In genomic region chr7:109255506-109256352, GRCm38 (mm10) we compare ENCODE assay signal across 8 mouse cellular contexts.
A peak's percentile ranks its signal among the peaks of the same experiment; 100 is the strongest.
DNase-seq lines count a peak whose midpoint lies in the region; ATAC-seq lines count a peak whose summit lies in the region.

No protein-coding gene starts in this region.

- DNase-seq in ZHBTc4 (ENCODE audit: low read depth, low spot score), result peak; percentile 78
- DNase-seq in cerebellum, postnatal 14 days, result peak; percentile 73 to 82
- peak; percentile 57 for DNase-seq in gastrocnemius, postnatal 10 days
- peak; percentile 45 for DNase-seq in left cerebral cortex, postnatal 36 days (ENCODE audit: low spot score in 2 of 2)
- DNase-seq in spleen, adult 18-20 months, result peak; percentile 41 to 67

- no peaks in the 10 kb centered on the region for H3K27me3 ChIP-seq in intestine, embryonic 16.5 days (replicated peaks; ENCODE audit: control insufficient read depth, insufficient read depth, low read length)
- 0 out of 2 replicates have a peak, but pooled peaks cover 4% of the 10 kb centered on the region for H3K27me3 ChIP-seq in midbrain, embryonic 13.5 days

- H3K4me2 ChIP-seq in intestine, embryonic 16.5 days (ENCODE audit: low read depth, low read length), result peak overlapping the region; percentile 17; the same call in 1 of the 2 replicates
- H3K4me2 ChIP-seq in midbrain, embryonic 13.5 days (replicated peaks), result peak overlapping the region; percentile 39

- no peaks in the 10 kb centered on the region for H3K36me3 ChIP-seq in intestine, embryonic 16.5 days (ENCODE audit: control insufficient read depth, insufficient read depth, low read length)
- H3K36me3 ChIP-seq in midbrain, embryonic 13.5 days, result no peaks in the 10 kb centered on the region

- H3K9ac ChIP-seq in intestine, embryonic 16.5 days (ENCODE audit: low read depth, low read length), result 0 out of 2 replicates have a peak overlapping the region, but pooled peaks have one; percentile 8
- H3K9ac ChIP-seq in midbrain, embryonic 13.5 days (replicated peaks), result no peak overlapping the region; the same call in 1 of the 2 replicates

- ATAC-seq in intestine, embryonic 16.5 days, result peak; percentile 71
- peak; percentile 87 for ATAC-seq in midbrain, embryonic 13.5 days
- no peak for ATAC-seq in erythroid progenitor cell, adult 5-6 weeks (replicated peaks; ENCODE audit: low FRiP score, poor library complexity, severe bottlenecking)

- WGBS in intestine, embryonic 16.5 days, result 32% methylated on average over 28 of the region's 28 CpGs
- 13% methylated on average over 28 of the region's 28 CpGs for WGBS in midbrain, embryonic 13.5 days

- intact Hi-C loops in left cerebral cortex, postnatal 36 days (cut with DNase I), result no loop called here

- H3K4me3 ChIP-seq in intestine, embryonic 16.5 days (ENCODE audit: low read length), result no peak overlapping the region; the same call in 1 of the 2 replicates
- H3K4me3 ChIP-seq in midbrain, embryonic 13.5 days (replicated peaks), result no peak overlapping the region

- H3K4me1 ChIP-seq in intestine, embryonic 16.5 days (ENCODE audit: control insufficient read depth, insufficient read depth, low read length), result no peaks in the 10 kb centered on the region; the same call in 1 of the 2 replicates
- H3K4me1 ChIP-seq in midbrain, embryonic 13.5 days (replicated peaks), result peaks cover 24% of the 10 kb centered on the region

- H3K9me3 ChIP-seq in intestine, embryonic 16.5 days (ENCODE audit: control insufficient read depth, low read length), result no peaks in the 10 kb centered on the region
- H3K9me3 ChIP-seq in midbrain, embryonic 13.5 days, result no peaks in the 10 kb centered on the region

- no peak overlapping the region for H3K27ac ChIP-seq in intestine, embryonic 16.5 days (ENCODE audit: low read length)
- no peak overlapping the region for H3K27ac ChIP-seq in midbrain, embryonic 13.5 days
